Mouse (Mus musculus) bone marrow macrophage, adult 2 months (primary cell): Measurements from ENCODE around the gene Hist1h1c.
"Not testable (repeated sequence)": the region's sequence is repeated elsewhere in the genome, so short reads cannot be mapped to it uniquely, and the experiment has no call there.

Experiments used
- CTCF ChIP-seq: IDR thresholded peaks from 2 replicates; pipeline ENCODE4 v1.5.1; 2012; ENCODE audit warnings: low read depth, mild to moderate bottlenecking, low read length, moderate library complexity
- POLR2A ChIP-seq: IDR thresholded peaks from 2 replicates; pipeline ENCODE4 v1.6.1; 2012; ENCODE audit warnings: mild to moderate bottlenecking, low read depth, low read length, borderline replicate concordance

GRCm38 (mm10) chr13:23702801-23703200 lies 35.8 kb upstream of the Hist1h1c start:
- TF ChIP-seq CTCF, POLR2A: not testable (repeated sequence)
